Mouse (Mus musculus) embryonic facial prominence, embryonic 14.5 days (tissue): Measurements from ENCODE around the gene Adi1. TPM values are rescaled to one million over a fixed set of nuclear protein-coding genes. Genes with fewer than 3 reads are reported as not detected.

Source experiments
- ATAC-seq: fragments of 200-750 bp; cut with Nextera tagmentation; 2 replicates; pipeline ENCODE4 v1.8.0; 2017; ENCODE audit warnings: low read depth, moderate number of reproducible peaks, moderate TSS enrichment
- DNase-seq: peaks from one replicate; pipeline ENCODE4 v3.0.0-alpha.2; 2015; ENCODE audit warnings: low spot score
- H3K27ac ChIP-seq: fragments of 300-500 bp; sonication (generic); replicated peaks from 2 replicates; pipeline ENCODE4 v1.5.1; 2014; ENCODE audit warnings: low read depth, mild to moderate bottlenecking, low read length, moderate library complexity
- H3K27me3 ChIP-seq: fragments of 300-500 bp; sonication (generic); replicated peaks from 2 replicates; pipeline ENCODE4 v1.6.1; 2014; ENCODE audit warnings: low read length; ENCODE audit not compliant: control insufficient read depth, insufficient read depth
- H3K36me3 ChIP-seq: fragments of 300-500 bp; sonication (generic); 2 replicates; pipeline ENCODE4 v1.6.1; 2014; ENCODE audit warnings: low read length, mixed read lengths; ENCODE audit not compliant: control insufficient read depth, insufficient read depth
- H3K4me1 ChIP-seq: fragments of 300-500 bp; sonication (generic); 2 replicates; pipeline ENCODE4 v1.6.1; 2014; ENCODE audit warnings: antibody characterized with exemption, low read length; ENCODE audit not compliant: control insufficient read depth, insufficient read depth
- H3K4me2 ChIP-seq: fragments of 300-500 bp; sonication (generic); 2 replicates; pipeline ENCODE4 v1.6.1; 2014; ENCODE audit warnings: low read depth, mild to moderate bottlenecking, low read length, moderate library complexity, mixed read lengths
- H3K4me3 ChIP-seq: fragments of 300-500 bp; sonication (generic); 2 replicates; pipeline ENCODE4 v1.5.1; 2014; ENCODE audit warnings: low read depth, mild to moderate bottlenecking, low read length
- H3K9ac ChIP-seq: fragments of 300-500 bp; sonication (generic); 2 replicates; pipeline ENCODE4 v1.6.1; 2014; ENCODE audit warnings: low read depth, mild to moderate bottlenecking, low read length, moderate library complexity, mixed read lengths
- H3K9me3 ChIP-seq: fragments of 300-500 bp; sonication (generic); 2 replicates; pipeline ENCODE4 v1.6.1; 2016; ENCODE audit warnings: low read length; ENCODE audit not compliant: control insufficient read depth
- WGBS: fragments of 180-500 bp; shearing (Covaris S2); extraction: QIAGEN DNeasy Blood & Tissue Kit; methylation state at CpG from one replicate; pipeline ENCODE4 v1.1.7; 2014; 5-methylcytosine and 5-hydroxymethylcytosine counted together
- polyA plus RNA-seq: library from polyadenylated mRNA; unstranded; fragments of >200 nt; fragmentation: Nextera tagmentation; extraction: Ambion mirVana; gene quantifications from 2 replicates; pipeline ENCODE4 v1.2.1, GENCODE M21; 2014

Adi1 gene
- polyA plus RNA-seq: 57.5 and 60.8 TPM in 2 replicates

GRCm38 (mm10) chr12:28675121-28675924, at the start of gene Adi1:
TSS of gene Adi1 (plus strand) at chr12:28675231.
- Histone ChIP-seq H3K4me1 (peaks cover 10% of the 10 kb centered on the region), H3K27ac (peak within 1 kb of the TSS; percentile 92), H3K4me2 (peak within 1 kb of the TSS; percentile 57), H3K4me3 (peak within 1 kb of the TSS; percentile 57), H3K9ac (peak within 1 kb of the TSS; percentile 70), H3K9me3 (no peaks in the 10 kb centered on the region), H3K27me3 (no peaks in the 10 kb centered on the region), H3K36me3 (peaks cover 8% of the 10 kb centered on the region; the same call in 1 of the 2 replicates)
- DNase-seq: peak; percentile 93
- 3% methylated on average over 31 of the region's 53 CpGs for WGBS
- peak; percentile 96 for ATAC-seq

GRCm38 (mm10) chr12:28625407-28625806, 49.6 kb upstream of the Adi1 start:
- Histone ChIP-seq H3K4me1 (0 out of 2 replicates have a peak, but pooled peaks cover 5% of the 10 kb centered on the region), H3K27ac (no peak overlapping the region), H3K36me3 (peaks cover 24% of the 10 kb centered on the region), H3K4me2 (no peak overlapping the region), H3K27me3 (no peaks in the 10 kb centered on the region), H3K4me3 (no peak overlapping the region), H3K9me3 (no peaks in the 10 kb centered on the region), H3K9ac (no peak overlapping the region)
- no peak for ATAC-seq
- 80% methylated on average over 7 of the region's 7 CpGs for whole genome bisulfite sequencing
- no peak for DNase-seq

- no peaks in the 10 kb centered on the region for H3K27me3 ChIP-seq
- 67% methylated on average over 4 of the region's 4 CpGs for WGBS
- H3K9me3 ChIP-seq: no peaks in the 10 kb centered on the region
- H3K4me2 ChIP-seq: no peak overlapping the region
- 0 out of 2 replicates have a peak, but pooled peaks cover 4% of the 10 kb centered on the region for H3K4me1 ChIP-seq
- H3K36me3 ChIP-seq: peaks cover 41% of the 10 kb centered on the region
- H3K4me3 ChIP-seq: no peak overlapping the region
- no peak overlapping the region for H3K27ac ChIP-seq
- no peak overlapping the region for H3K9ac ChIP-seq
- ATAC-seq (no peak), DNase-seq (no peak)
Measured at GRCm38 (mm10) chr12:28627092-28627491, 47.9 kb upstream of the Adi1 start.

- DNase-seq: no peak
- H3K27ac ChIP-seq: no peak overlapping the region
- H3K4me3 ChIP-seq: no peak overlapping the region
- no peaks in the 10 kb centered on the region for H3K9me3 ChIP-seq
- H3K27me3 ChIP-seq: no peaks in the 10 kb centered on the region
- H3K9ac ChIP-seq: no peak overlapping the region
- no peaks in the 10 kb centered on the region for H3K4me1 ChIP-seq
- 93% methylated on average over 2 of the region's 2 CpGs for WGBS
- peaks cover 54% of the 10 kb centered on the region for H3K36me3 ChIP-seq
- no peak overlapping the region for H3K4me2 ChIP-seq
- ATAC-seq: no peak
Measured at GRCm38 (mm10) chr12:28628436-28628835, 46.6 kb upstream of the Adi1 start.

- Histone ChIP-seq H3K9ac (peak overlapping the region; percentile 99), H3K27ac (peak overlapping the region; percentile 91), H3K4me2 (peak overlapping the region; percentile 66), H3K36me3 (peaks cover 45% of the 10 kb centered on the region), H3K4me3 (peak overlapping the region; percentile 80), H3K4me1 (peaks cover 6% of the 10 kb centered on the region; the same call in 1 of the 2 replicates), H3K9me3 (no peaks in the 10 kb centered on the region), H3K27me3 (no peaks in the 10 kb centered on the region)
- ATAC-seq (peak; percentile 5; the same call in 1 of the 2 replicates), DNase-seq (no peak)
- 1% methylated on average over 21 of the region's 23 CpGs for WGBS
Measured at GRCm38 (mm10) chr12:28635058-28635534, 39.9 kb upstream of the Adi1 start.

- no peaks in the 10 kb centered on the region for H3K27me3 ChIP-seq
- no peaks in the 10 kb centered on the region for H3K9me3 ChIP-seq
- H3K27ac ChIP-seq: peak within 1 kb of the TSS; percentile 91
- peak within 1 kb of the TSS; percentile 80 for H3K4me3 ChIP-seq
- WGBS: 5% methylated on average over 67 of the region's 69 CpGs
- peaks cover 6% of the 10 kb centered on the region; the same call in 1 of the 2 replicates for H3K4me1 ChIP-seq
- peak within 1 kb of the TSS; percentile 66 for H3K4me2 ChIP-seq
- DNase-seq (peak; percentile 97), ATAC-seq (peak; percentile 99)
- peak within 1 kb of the TSS; percentile 99 for H3K9ac ChIP-seq
- H3K36me3 ChIP-seq: peaks cover 38% of the 10 kb centered on the region
Measured at GRCm38 (mm10) chr12:28635535-28636476, 39.2 kb upstream of the Adi1 start, which contains the start of gene Rps7. TSS of gene Rps7 (minus strand) at chr12:28635953.

- no peaks in the 10 kb centered on the region for H3K9me3 ChIP-seq
- peaks cover 6% of the 10 kb centered on the region; the same call in 1 of the 2 replicates for H3K4me1 ChIP-seq
- peak overlapping the region; percentile 80 for H3K4me3 ChIP-seq
- peak overlapping the region; percentile 60 for H3K4me2 ChIP-seq
- ATAC-seq (no peak), DNase-seq (no peak)
- no peaks in the 10 kb centered on the region for H3K27me3 ChIP-seq
- H3K36me3 ChIP-seq: peaks cover 31% of the 10 kb centered on the region
- 88% methylated on average over 6 of the region's 6 CpGs for WGBS
- no peak overlapping the region for H3K27ac ChIP-seq
- no peak overlapping the region for H3K9ac ChIP-seq
Measured at GRCm38 (mm10) chr12:28636543-28636942, 38.5 kb upstream of the Adi1 start.

GRCm38 (mm10) chr12:28638778-28639177, 36.3 kb upstream of the Adi1 start:
- Histone ChIP-seq H3K27me3 (no peaks in the 10 kb centered on the region), H3K4me1 (peaks cover 6% of the 10 kb centered on the region; the same call in 1 of the 2 replicates), H3K27ac (no peak overlapping the region), H3K4me3 (no peak overlapping the region), H3K36me3 (peaks cover 9% of the 10 kb centered on the region), H3K4me2 (no peak overlapping the region), H3K9ac (no peak overlapping the region), H3K9me3 (no peaks in the 10 kb centered on the region)
- DNase-seq: no peak
- 82% methylated on average over 2 of the region's 2 CpGs for WGBS
- ATAC-seq: no peak
